Mouse (Mus musculus): ENCODE measurements around the gene Glis3.

- TF ChIP-seq CTCF (IDR thresholded peaks at IDR 0.05; ENCODE audit: low read depth) (no peak), EP300 (optimal IDR thresholded peaks at IDR 0.05) (no peak)
Observed at GRCm38 (mm10) chr19:28518266-28518665, 161.6 kb downstream of the Glis3 start.

Measured in stomach, postnatal 0 days (tissue).